Mouse (Mus musculus): ENCODE data around the gene 9530077C05Rik. TPM values are rescaled to one million over a fixed set of nuclear protein-coding genes. Genes with fewer than 3 reads are reported as not detected.
A peak's percentile ranks its signal among the peaks of the same experiment; 100 is the strongest.
"Not testable (repeated sequence)": the region's sequence is repeated elsewhere in the genome, so short reads cannot be mapped to it uniquely, and the experiment has no call there.

9530077C05Rik gene
- polyA plus RNA-seq, 1 experiment from 2014 or later = 9.8 TPM

DNA sequence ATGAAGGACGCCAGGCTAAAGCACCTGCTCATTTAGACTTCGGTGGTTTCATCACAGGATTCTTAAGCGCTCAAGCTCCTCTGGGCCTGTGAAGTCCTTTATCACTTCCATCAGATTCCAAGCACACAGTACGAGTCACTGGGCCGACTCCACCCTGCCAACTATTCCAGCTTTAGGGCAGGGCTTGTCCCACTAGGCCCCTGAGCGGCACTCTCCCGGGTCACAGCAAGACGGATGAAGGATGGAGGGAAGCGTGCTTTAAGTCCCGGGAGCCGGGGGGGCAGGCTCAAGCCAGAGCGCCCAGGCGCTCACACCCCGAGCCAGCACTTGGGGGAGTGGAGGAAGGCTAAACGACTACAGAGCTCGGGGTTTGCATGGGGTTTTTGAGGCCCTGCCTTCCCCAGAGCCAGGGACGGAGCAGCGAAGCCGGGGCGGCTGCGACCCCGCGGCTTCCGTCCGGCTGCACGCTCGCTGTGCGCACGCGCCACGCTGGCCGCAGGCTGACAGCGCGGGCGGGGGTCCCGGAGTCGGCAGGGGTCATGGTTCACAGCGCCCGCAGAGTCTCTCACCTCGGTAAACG is 22.8 kb upstream of the 9530077C05Rik start:
- Histone ChIP-seq H3K4me2 (replicated peaks; ENCODE audit: low read depth, low read length) (peak overlapping the region; percentile 67), H3K9me3 (ENCODE audit: control insufficient read depth, low read length) (no peaks in the 10 kb centered on the region), H3K27ac (ENCODE audit: low read depth, low read length) (peak overlapping the region; percentile 86), H3K4me1 (replicated peaks; ENCODE audit: control insufficient read depth, insufficient read depth, low read length) (no peaks in the 10 kb centered on the region; the same call in 1 of the 2 replicates), H3K36me3 (ENCODE audit: control insufficient read depth, insufficient read depth, low read length) (no peaks in the 10 kb centered on the region), H3K9ac (ENCODE audit: low read depth, low read length) (peak overlapping the region; percentile 86), H3K4me3 (ENCODE audit: low read depth, low read length) (peak overlapping the region; percentile 80), H3K27me3 (ENCODE audit: control insufficient read depth, insufficient read depth, low read length) (no peaks in the 10 kb centered on the region)
- 1% methylated on average over 41 of the region's 41 CpGs for WGBS
- DNase-seq (ENCODE audit: low spot score) = peak; percentile 83
- peak; percentile 89 for ATAC-seq (ENCODE audit: low FRiP score)

DNA sequence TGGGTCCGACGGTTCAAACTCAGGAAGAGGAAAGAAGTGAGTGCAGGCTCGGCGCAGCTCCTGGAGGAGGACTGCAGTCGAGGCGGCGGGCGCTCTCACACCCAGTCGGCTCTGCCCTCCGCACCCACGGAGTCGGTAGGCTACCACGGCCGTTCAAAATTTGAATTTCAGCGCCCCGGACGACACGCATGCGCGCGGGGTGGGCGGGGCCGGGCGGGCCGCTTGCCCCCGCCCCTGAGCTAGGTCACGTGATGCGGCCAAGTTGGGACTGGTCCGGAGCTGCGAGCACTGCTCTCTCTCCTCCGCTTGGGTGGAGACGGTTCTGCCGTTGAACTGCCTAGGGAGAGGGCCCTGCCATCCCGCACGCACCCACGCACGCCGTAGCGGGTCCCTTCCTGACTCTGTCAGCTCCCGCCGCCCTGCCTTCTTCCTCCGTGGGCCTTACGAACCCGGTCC is 22.3 kb upstream of the 9530077C05Rik start, which contains the start of gene Anln:
Gene Anln (minus strand): TSS at position 168 of the 456 bp plus-strand sequence.
- Histone ChIP-seq H3K27me3 (ENCODE audit: control insufficient read depth, insufficient read depth, low read length) (no peaks in the 10 kb centered on the region), H3K27ac (ENCODE audit: low read depth, low read length) (peak within 1 kb of the TSS; percentile 86), H3K4me2 (replicated peaks; ENCODE audit: low read depth, low read length) (peak within 1 kb of the TSS; percentile 67), H3K4me3 (ENCODE audit: low read depth, low read length) (peak within 1 kb of the TSS; percentile 80), H3K36me3 (ENCODE audit: control insufficient read depth, insufficient read depth, low read length) (no peaks in the 10 kb centered on the region), H3K9me3 (ENCODE audit: control insufficient read depth, low read length) (no peaks in the 10 kb centered on the region), H3K4me1 (replicated peaks; ENCODE audit: control insufficient read depth, insufficient read depth, low read length) (no peaks in the 10 kb centered on the region; the same call in 1 of the 2 replicates), H3K9ac (ENCODE audit: low read depth, low read length) (peak within 1 kb of the TSS; percentile 86)
- under 1% methylated on average over 44 of the region's 44 CpGs for WGBS
- peak; percentile 98 for ATAC-seq (ENCODE audit: low FRiP score)
- DNase-seq (ENCODE audit: low spot score) = peak; percentile 97

DNA sequence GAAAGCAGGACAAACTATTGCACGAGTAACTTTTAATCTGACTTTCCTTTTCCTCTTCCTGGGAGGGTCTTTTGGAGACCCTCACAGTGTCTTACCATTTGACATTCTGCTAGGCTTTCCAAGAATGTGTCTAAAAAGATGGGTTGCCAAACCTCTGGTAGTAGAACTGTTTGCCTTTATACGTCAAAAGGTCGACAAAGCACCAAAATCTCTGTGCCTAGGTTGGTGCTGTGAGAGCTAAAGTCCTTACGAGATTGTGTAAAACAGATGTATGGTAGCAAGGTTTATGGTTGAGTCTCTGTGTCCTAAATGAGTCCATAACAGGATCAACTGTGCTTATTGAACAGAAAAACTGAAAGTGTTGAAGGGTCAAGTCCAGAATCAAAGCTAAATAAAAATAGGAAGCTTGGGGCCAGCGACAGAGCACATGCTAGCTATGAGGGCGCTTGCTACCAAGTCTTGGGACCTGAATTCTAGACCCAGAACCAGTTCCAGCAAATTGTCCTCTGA is 21.5 kb upstream of the 9530077C05Rik start:
- Histone ChIP-seq H3K27ac (ENCODE audit: low read depth, low read length) (peak overlapping the region; percentile 86; the same call in 1 of the 2 replicates), H3K36me3 (ENCODE audit: control insufficient read depth, insufficient read depth, low read length) (no peaks in the 10 kb centered on the region), H3K9ac (ENCODE audit: low read depth, low read length) (peak overlapping the region; percentile 86; the same call in 1 of the 2 replicates), H3K9me3 (ENCODE audit: control insufficient read depth, low read length) (no peaks in the 10 kb centered on the region), H3K4me1 (replicated peaks; ENCODE audit: control insufficient read depth, insufficient read depth, low read length) (no peaks in the 10 kb centered on the region; the same call in 1 of the 2 replicates), H3K4me3 (ENCODE audit: low read depth, low read length) (peak overlapping the region; percentile 80; the same call in 1 of the 2 replicates), H3K27me3 (ENCODE audit: control insufficient read depth, insufficient read depth, low read length) (no peaks in the 10 kb centered on the region), H3K4me2 (replicated peaks; ENCODE audit: low read depth, low read length) (peak overlapping the region; percentile 67; the same call in 1 of the 2 replicates)
- DNase-seq (ENCODE audit: low spot score) (no peak), ATAC-seq (ENCODE audit: low FRiP score) (no peak)
- 70% methylated on average over 6 of the region's 6 CpGs for WGBS

DNA sequence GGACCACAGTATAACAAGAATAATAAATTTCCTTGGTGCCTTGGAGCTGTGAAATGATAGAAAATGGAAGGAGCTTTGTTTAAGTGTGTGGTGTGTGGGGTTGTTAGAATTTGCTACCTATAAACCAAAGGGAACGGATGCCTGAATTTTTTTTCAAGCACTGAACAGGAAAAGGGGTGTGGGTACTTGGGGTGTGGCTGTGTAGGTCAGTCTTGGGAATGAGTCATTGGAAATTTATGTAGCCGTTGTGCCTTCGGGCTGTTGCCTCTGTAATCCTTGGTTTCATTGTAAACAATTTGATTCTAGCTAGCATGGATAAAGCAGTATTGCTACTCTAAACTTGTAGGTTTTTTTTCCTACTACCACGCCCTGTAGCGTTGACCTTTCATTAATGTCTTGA is 20.9 kb upstream of the 9530077C05Rik start:
- Histone ChIP-seq H3K27ac (ENCODE audit: low read depth, low read length) (no peak overlapping the region), H3K9me3 (ENCODE audit: control insufficient read depth, low read length) (no peaks in the 10 kb centered on the region), H3K4me2 (replicated peaks; ENCODE audit: low read depth, low read length) (no peak overlapping the region), H3K4me1 (replicated peaks; ENCODE audit: control insufficient read depth, insufficient read depth, low read length) (no peaks in the 10 kb centered on the region; the same call in 1 of the 2 replicates), H3K27me3 (ENCODE audit: control insufficient read depth, insufficient read depth, low read length) (no peaks in the 10 kb centered on the region), H3K36me3 (ENCODE audit: control insufficient read depth, insufficient read depth, low read length) (no peaks in the 10 kb centered on the region), H3K9ac (ENCODE audit: low read depth, low read length) (no peak overlapping the region), H3K4me3 (ENCODE audit: low read depth, low read length) (no peak overlapping the region)
- no peak for ATAC-seq (ENCODE audit: low FRiP score)
- no peak for DNase-seq (ENCODE audit: low spot score)
- 94% methylated on average over 5 of the region's 5 CpGs for WGBS

DNA sequence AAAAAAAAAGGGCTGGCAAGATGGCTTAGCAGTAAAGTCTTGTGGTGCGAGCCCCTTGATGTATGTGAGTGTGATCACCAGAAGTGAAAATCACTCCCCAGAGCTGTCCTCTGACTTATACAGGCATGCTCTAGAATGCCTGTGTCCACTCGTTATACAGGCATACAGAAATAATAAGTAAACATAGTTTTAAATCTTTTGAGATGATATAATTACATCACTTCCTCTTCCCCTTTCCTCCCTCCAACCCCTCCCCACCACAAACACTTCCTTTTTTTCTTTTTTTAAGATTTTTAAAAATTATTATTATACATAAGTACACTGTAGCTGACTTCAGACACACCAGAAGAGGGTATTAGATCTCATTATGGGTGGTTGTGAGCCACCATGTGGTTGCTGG is 16.6 kb upstream of the 9530077C05Rik start:
- ATAC-seq (ENCODE audit: low FRiP score) = no peak
- no peak overlapping the region for H3K27ac ChIP-seq (ENCODE audit: low read depth, low read length)
- H3K9ac ChIP-seq (ENCODE audit: low read depth, low read length) = no peak overlapping the region

DNA sequence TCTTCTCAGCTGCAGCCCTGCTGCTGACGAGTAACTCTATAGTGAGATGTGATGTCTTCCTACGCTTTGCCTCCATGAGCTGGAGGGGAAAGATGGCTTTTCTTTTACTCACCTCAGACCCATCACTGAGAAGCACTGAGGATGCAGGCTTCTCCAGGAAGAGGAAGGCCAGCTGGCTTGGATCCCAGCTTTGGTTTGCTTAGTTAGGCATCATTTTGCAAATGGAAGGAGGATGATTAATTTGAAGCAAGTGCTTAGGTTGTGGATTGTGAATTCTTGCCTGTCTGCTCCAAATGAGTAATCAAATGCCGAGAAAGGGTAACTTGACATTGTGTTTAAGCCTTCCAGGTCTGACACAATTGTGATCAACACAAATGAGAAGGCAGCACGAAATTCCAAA is 12.3 kb upstream of the 9530077C05Rik start:
- Histone ChIP-seq H3K9ac (ENCODE audit: low read depth, low read length) (no peak overlapping the region), H3K9me3 (ENCODE audit: control insufficient read depth, low read length) (no peaks in the 10 kb centered on the region)
- no peak for ATAC-seq (ENCODE audit: low FRiP score)

More for the DNA sequence above, 16.6 kb upstream of the 9530077C05Rik start:
- no peaks in the 10 kb centered on the region for H3K4me1 ChIP-seq (replicated peaks; ENCODE audit: control insufficient read depth, insufficient read depth, low read length)
- no peaks in the 10 kb centered on the region for H3K9me3 ChIP-seq (ENCODE audit: control insufficient read depth, low read length)
- H3K4me2 ChIP-seq (replicated peaks; ENCODE audit: low read depth, low read length) = no peak overlapping the region
- H3K36me3 ChIP-seq (ENCODE audit: control insufficient read depth, insufficient read depth, low read length) = no peaks in the 10 kb centered on the region
- no peaks in the 10 kb centered on the region for H3K27me3 ChIP-seq (ENCODE audit: control insufficient read depth, insufficient read depth, low read length)
- no peak for DNase-seq (ENCODE audit: low spot score)
- H3K4me3 ChIP-seq (ENCODE audit: low read depth, low read length) = no peak overlapping the region
- 93% methylated on average over 2 of the region's 2 CpGs for WGBS

DNA sequence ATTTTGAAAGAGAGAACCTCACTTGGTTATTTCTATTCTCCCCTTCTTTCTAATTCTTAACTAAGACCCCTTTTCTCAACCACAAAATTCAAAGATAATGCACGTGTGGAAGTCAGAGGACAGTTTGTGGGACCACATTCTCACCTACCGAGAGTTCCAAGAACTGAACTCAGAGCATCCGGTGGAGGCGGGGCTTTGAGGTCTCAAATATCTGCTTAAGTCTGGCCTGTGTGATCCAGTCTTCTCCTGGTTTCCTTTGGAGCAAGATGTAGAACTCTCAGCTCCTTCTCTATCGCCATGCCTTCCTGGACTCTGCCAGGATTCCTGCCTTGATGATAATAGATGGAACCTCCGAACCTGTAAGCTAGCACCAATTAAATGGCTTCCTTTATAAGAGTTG is 9.3 kb upstream of the 9530077C05Rik start:
- H3K27ac ChIP-seq (ENCODE audit: low read depth, low read length) = no peak overlapping the region
- DNase-seq (ENCODE audit: low spot score) (no peak), ATAC-seq (ENCODE audit: low FRiP score) (no peak)
- H3K36me3 ChIP-seq (ENCODE audit: control insufficient read depth, insufficient read depth, low read length) = no peaks in the 10 kb centered on the region
- H3K4me2 ChIP-seq (replicated peaks; ENCODE audit: low read depth, low read length) = no peak overlapping the region
- no peak overlapping the region for H3K4me3 ChIP-seq (ENCODE audit: low read depth, low read length)
- no peak overlapping the region for H3K9ac ChIP-seq (ENCODE audit: low read depth, low read length)
- no peaks in the 10 kb centered on the region for H3K4me1 ChIP-seq (replicated peaks; ENCODE audit: control insufficient read depth, insufficient read depth, low read length)
- no peaks in the 10 kb centered on the region for H3K9me3 ChIP-seq (ENCODE audit: control insufficient read depth, low read length)
- no peaks in the 10 kb centered on the region for H3K27me3 ChIP-seq (ENCODE audit: control insufficient read depth, insufficient read depth, low read length)
- WGBS = 87% methylated on average over 6 of the region's 6 CpGs

More for the DNA sequence above, 12.3 kb upstream of the 9530077C05Rik start:
- Histone ChIP-seq H3K4me1 (replicated peaks; ENCODE audit: control insufficient read depth, insufficient read depth, low read length) (no peaks in the 10 kb centered on the region), H3K27ac (ENCODE audit: low read depth, low read length) (no peak overlapping the region), H3K27me3 (ENCODE audit: control insufficient read depth, insufficient read depth, low read length) (no peaks in the 10 kb centered on the region), H3K36me3 (ENCODE audit: control insufficient read depth, insufficient read depth, low read length) (no peaks in the 10 kb centered on the region), H3K4me2 (replicated peaks; ENCODE audit: low read depth, low read length) (no peak overlapping the region), H3K4me3 (ENCODE audit: low read depth, low read length) (no peak overlapping the region)
- WGBS = 84% methylated on average over 4 of the region's 4 CpGs
- no peak for DNase-seq (ENCODE audit: low spot score)

DNA sequence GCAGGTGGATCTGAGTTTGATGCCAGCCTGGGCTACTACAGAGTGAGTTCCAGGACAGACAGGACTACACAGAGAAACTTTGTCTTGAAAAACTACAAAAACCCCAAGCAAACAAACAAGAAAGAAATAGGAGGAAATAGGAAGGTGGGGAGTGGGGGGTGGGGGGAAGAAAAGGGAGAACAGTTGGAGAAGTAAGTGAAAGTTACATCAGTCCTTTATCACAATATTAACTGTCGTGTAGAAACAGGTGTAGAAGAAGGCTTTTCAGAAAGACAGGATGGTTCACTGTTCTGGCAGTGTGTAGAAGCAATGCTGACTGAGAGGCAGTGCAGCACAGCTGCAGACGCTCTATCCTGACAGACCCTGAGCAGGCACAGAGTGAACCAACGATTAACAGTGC is 8.3 kb upstream of the 9530077C05Rik start:
- no peak for ATAC-seq (ENCODE audit: low FRiP score)
- no peak for DNase-seq (ENCODE audit: low spot score)
- no peak overlapping the region for H3K4me2 ChIP-seq (replicated peaks; ENCODE audit: low read depth, low read length)
- H3K9ac ChIP-seq (ENCODE audit: low read depth, low read length) = no peak overlapping the region
- no peaks in the 10 kb centered on the region for H3K27me3 ChIP-seq (ENCODE audit: control insufficient read depth, insufficient read depth, low read length)
- H3K4me1 ChIP-seq (replicated peaks; ENCODE audit: control insufficient read depth, insufficient read depth, low read length) = no peaks in the 10 kb centered on the region
- WGBS = 85% methylated on average over 3 of the region's 3 CpGs
- H3K36me3 ChIP-seq (ENCODE audit: control insufficient read depth, insufficient read depth, low read length) = no peaks in the 10 kb centered on the region
- no peak overlapping the region for H3K4me3 ChIP-seq (ENCODE audit: low read depth, low read length)
- H3K27ac ChIP-seq (ENCODE audit: low read depth, low read length) = no peak overlapping the region
- no peaks in the 10 kb centered on the region for H3K9me3 ChIP-seq (ENCODE audit: control insufficient read depth, low read length)

DNA sequence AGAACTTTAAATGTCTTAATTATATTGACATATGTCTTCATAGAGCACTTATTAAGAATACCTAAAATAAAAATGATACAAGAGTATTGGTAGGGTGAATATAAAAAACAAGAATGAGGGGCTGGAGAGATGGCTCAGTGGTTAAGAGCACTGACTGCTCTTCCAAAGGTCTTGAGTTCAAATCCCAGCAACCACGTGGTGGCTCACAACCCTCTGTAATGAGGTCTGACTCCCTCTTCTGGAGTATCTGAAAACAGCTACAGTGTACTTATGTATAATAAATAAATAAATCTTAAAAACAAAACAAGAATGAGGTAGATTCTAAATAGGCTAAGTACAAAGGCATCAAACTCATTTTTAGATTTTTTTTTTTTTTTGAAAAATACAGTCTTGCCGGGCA is 7.8 kb upstream of the 9530077C05Rik start:
- H3K27ac ChIP-seq (ENCODE audit: low read depth, low read length); H3K27me3 ChIP-seq (ENCODE audit: control insufficient read depth, insufficient read depth, low read length); H3K9me3 ChIP-seq (ENCODE audit: control insufficient read depth, low read length); DNase-seq (ENCODE audit: low spot score); H3K4me2 ChIP-seq (replicated peaks; ENCODE audit: low read depth, low read length); H3K4me1 ChIP-seq (replicated peaks; ENCODE audit: control insufficient read depth, insufficient read depth, low read length); ATAC-seq (ENCODE audit: low FRiP score); H3K4me3 ChIP-seq (ENCODE audit: low read depth, low read length); H3K36me3 ChIP-seq (ENCODE audit: control insufficient read depth, insufficient read depth, low read length); H3K9ac ChIP-seq (ENCODE audit: low read depth, low read length): not testable (repeated sequence)
- whole genome bisulfite sequencing = 79% methylated on average over 2 of the region's 2 CpGs
